Mouse (Mus musculus) spleen, postnatal 4 days (tissue): ENCODE results near the gene B020031M17Rik.
"Not testable (repeated sequence)": the region's sequence is repeated elsewhere in the genome, so short reads cannot be mapped to it uniquely, and the experiment has no call there.

Experiments
- DNase-seq, 2 experiments: peaks; one replicate each; pipeline ENCODE4 v3.0.0; 2022; ENCODE audit warnings: low spot score in 2 of 2

Gene B020031M17Rik

DNA sequence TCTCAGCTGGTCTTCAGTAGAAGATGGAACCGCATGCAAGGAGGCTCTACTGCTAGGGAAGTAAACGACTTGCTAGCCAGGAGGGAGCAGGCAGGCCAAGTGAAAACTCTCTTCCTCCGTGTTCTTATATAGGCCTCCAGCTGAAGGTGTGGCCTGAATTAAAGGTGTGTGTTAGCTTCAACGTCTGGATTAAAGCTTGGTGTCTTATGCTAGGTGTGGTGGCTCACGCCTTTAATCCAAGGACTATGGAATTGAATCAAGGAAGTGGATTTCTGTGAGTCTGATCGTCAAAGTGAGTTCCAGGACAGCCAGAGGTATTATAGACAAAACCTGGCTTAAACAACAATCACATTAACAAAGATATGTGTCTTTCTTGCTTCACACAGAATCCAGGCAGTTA lies at the start of gene B020031M17Rik:
TSS of gene B020031M17Rik (minus strand) at position 101 of the 400 bp plus-strand sequence.
- DNase-seq: not testable (repeated sequence)

DNA sequence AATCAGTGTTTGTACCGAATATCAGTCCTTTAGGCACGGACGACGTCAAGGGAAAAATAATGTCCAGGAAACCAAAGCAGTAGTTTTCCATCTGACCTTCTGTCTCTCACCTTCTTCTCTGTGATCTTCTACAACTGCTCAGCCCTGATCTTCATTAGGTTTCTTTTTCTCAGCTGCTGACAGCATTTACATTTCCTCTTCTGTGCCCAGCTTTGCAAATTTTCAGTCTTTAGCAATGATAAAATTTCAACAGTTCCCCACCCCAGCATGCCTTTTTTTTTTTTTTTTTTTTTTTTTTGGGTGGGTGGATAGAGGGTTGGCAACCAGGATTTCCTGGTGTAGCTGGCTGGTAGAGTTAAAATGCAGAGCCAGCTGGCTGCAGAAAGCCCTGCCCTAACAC lies 48.6 kb upstream of the B020031M17Rik start:
- not testable (repeated sequence) for DNase-seq

- not testable (repeated sequence) for DNase-seq
Observed at GRCm38 (mm10) chr13:119998442-119999086, 48.0 kb upstream of the B020031M17Rik start.

DNA sequence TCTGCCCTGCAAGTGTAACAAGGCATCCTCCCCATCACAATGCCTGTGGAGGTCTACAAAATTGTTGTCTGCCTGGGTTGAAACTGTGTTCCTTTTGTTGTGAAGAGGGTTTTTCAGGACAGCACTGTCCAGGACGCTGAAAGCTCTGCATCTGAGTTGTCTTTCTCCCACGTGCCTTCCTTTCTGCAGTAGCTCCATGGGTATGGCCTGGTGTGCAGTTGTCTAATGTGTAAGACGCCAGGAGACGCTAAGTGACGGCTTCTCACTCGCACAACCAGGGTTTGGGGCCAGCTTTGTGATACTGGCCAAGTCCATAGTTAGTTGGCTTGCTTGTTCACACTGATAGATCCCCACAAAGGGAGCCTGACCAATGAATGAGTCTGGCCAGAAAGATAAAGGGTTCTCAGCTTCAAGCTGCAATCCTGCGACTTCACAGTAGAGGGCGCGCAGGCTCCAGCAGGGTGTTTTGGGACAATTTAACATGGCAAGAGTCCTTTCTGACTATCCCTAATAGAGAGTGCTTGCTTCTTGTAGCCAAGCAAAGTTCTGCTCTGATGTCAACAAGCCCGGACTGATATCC lies 41.4 kb upstream of the B020031M17Rik start:
- DNase-seq: not testable (repeated sequence)

DNA sequence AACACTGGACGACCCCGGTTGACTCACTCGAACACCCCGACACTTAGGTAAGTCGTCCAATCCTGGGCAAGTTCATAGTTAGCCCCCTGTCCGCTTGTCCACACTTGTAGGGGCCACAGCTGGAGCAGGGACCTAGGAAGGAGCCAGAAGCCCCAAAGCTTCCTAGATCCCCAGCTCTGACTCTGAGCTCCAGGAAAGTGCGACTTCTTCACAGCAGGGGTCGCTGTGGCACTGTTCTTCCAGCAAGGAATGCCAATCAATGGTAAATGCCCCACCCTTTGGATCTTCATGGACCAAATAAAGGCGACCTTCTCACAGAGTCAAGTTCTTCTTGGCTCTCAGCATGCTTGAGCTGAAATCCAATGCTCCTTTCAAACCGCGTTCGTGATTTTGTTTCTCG lies 40.7 kb upstream of the B020031M17Rik start:
- not testable (repeated sequence) for DNase-seq

DNA sequence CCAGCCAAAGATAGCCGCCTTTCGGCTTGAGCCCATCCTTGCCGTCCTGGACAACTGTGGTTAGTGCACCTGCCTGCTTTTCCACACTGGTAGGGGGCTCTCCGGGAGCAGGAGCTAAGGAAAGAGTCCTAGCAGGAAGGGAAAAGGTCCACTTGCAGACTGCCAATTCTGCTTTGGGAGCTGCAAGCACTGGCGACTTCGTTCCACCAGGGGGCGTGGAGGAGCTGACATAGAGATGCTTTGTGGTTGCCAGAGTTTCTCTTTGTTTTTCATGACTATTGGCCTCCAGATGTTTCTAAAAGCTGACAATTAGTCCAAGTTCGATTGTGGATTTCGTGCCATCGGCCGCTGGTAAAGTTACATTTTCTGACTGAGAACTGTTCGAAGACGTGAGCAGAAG lies 18.6 kb upstream of the B020031M17Rik start:
- not testable (repeated sequence) for DNase-seq

- not testable (repeated sequence) for DNase-seq
Observed at GRCm38 (mm10) chr13:119968193-119968592, 17.6 kb upstream of the B020031M17Rik start.

- peak in 1 of 2 experiments; percentile 54 for DNase-seq
Observed at GRCm38 (mm10) chr13:119965968-119966367, 15.4 kb upstream of the B020031M17Rik start.

- DNase-seq: not testable (repeated sequence)
Observed at GRCm38 (mm10) chr13:119965302-119965952, 14.8 kb upstream of the B020031M17Rik start.

- DNase-seq: not testable (repeated sequence)
Observed at GRCm38 (mm10) chr13:119962856-119963255, 12.2 kb upstream of the B020031M17Rik start.

DNA sequence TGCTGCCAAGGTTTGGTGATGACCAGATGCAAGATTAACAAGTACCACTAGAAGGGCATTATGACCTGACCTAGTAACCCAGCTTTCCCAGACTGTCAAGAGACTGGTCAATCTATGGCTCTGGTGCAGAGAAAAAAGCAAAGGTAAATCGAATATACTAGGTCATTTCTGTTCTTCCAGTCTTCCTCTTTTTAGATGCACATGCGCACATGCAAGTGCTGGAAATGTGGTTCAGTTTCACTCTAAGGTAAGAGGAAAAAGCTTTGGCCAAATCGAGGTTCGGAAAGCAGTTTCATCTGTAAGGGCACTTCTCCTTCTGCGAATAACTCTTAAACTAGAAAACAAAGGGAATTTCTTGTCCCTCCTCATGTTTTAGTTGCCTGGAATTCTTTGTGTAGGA lies 5.0 kb upstream of the B020031M17Rik start:
- DNase-seq: not testable (repeated sequence)

GRCm38 (mm10) chr13:119955089-119955488 lies 4.5 kb upstream of the B020031M17Rik start:
- DNase-seq: not testable (repeated sequence)

DNA sequence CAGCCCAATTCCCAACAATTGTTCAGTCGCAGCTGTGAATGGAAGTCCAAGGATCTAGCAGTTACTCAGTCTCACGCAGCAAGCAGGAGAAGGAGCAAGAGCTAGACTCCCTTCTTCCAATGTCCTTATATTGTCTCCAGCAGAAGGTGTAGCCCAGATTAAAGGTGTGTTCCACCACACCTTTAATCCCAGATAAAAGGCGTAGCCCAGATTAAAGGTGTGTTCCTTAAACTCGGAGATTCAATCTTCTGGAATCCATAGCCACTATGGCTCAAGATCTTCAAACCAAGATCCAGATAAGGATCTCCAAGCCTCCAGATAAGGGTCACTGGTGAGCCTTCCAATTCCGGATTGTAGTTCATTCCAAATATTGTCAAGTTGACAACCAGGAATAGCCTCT lies 21.4 kb downstream of the B020031M17Rik start, which contains the start of gene Gm21761:
TSS of gene Gm21761 (minus strand) at position 101 of the 400 bp plus-strand sequence.
- DNase-seq: not testable (repeated sequence)

DNA sequence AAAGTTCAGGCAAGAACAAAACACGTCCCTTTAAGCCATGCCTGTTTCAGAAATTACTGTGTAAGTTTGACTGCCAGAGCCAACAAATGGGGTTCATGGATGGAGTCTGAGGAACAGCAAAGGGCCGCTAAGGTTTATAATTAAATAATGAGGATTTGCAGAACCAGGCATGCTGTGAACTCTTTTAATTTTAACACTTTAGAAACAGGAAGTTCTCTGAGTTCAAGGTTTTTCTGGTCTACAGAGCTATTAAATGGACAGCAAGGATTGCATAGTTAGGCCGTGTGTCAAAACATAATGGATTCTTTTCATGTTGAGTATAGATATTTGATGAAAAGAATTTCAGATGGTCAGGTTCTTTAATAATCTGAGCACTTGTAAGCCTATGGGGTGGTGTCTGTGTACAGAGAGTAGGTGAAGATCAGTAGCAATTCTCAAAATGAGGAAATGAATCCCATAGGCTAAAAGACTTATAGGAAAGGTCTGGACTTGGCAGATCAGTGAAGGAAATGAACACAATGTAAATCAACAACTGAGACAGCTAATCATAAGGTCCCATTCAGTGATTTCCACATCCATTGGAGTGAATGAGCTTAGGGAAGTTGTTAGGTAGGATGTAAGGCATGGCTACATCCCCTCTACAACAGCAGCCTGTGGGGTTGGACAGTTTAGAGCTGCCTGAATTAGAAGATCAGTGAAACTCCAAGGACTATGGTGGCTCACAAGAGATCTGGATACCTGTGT lies 25.8 kb downstream of the B020031M17Rik start:
- DNase-seq: not testable (repeated sequence)

DNA sequence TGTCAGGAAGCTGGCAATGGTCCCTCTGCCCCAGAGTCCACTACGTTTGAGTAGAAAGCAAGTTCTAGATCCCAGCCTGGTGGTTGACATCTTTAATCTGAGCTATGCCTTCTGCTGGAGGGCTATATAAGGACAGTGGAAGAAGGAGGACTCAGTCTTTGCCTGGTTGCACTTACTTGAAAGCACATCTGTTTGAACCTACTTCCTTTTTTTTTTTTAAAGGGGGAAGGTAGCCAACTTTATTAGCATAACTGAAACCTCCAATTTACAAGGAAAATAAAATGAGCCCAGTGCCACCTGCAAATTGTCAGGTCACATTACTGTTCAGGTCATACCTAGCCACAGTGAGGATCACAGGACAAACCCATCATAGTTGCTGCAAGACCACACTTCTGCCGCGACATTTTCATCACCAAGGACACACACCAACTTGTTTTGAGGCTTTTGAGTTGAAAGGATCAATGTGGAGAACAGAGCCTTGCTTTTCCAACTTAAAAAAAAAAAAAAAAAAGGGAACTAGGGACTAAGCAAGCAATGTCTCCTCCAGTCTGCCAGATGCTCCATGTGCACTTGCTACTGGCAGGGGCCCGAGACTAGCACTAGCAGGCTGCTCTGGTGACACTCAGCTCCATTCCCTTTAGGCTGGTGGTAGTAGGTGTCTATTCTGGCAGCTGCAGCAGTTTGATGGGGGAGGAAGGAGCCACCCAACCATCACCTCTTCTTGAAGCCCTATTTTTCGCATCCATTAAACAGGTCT lies 33.5 kb downstream of the B020031M17Rik start:
- DNase-seq: not testable (repeated sequence)

DNA sequence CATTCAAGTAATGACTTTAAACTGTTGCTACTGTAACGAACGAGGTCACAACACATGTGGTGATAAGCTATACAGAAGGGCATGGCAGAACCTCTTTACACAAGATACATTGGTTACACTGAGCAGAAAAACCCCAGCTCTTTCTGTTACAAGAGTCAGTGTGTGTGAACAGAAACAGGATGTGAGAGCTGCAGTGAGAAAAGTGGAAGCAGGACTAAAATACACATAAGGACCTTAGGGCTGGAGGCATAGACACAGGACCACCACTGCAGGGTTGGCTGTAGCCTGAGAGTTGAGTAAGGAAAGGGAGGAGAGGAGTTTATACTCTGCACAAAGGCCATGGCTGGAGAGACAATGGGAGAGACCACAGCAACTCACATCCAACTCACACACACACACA lies 34.2 kb downstream of the B020031M17Rik start:
- DNase-seq: not testable (repeated sequence)
